Mouse (Mus musculus) left cerebral cortex, adult 11 months (tissue): ENCODE measurements around the gene Fads1.
"Not testable (repeated sequence)": the region's sequence is repeated elsewhere in the genome, so short reads cannot be mapped to it uniquely, and the experiment has no call there.

Experiments used
- DNase-seq: peaks from one replicate; pipeline ENCODE4 v3.0.0; 2022; ENCODE audit warnings: low spot score

Fads1 gene

DNA sequence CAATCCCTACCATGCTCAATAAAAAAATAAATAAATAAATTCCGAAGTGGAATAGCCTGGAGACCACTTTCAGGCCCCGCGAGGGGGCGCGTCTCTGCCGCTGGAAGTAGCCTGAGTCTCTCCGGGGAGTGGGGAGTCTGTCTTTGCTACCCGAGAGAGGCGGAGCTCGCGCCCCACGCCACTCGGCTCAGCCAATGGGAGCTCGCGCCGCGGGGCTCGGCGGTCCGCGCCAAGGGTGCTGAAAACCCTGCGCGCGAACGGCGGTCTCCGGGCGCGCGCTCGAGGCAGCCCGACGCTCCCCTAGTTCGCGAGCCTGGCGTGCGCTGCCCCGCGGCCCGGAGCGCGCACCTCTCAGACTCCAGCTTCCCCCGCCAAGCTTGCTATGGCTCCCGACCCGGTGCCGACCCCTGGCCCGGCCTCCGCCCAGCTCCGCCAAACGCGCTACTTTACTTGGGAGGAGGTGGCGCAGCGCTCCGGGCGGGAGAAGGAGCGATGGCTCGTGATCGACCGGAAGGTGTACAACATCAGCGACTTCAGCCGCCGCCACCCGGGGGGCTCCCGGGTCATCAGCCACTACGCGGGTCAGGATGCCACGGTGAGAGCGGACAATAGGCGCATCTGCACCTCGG, at the start of gene Fads1:
TSS of gene Fads1 (plus strand) at position 219 of the 629 bp plus-strand sequence.
- peak; percentile 89 for DNase-seq

DNA sequence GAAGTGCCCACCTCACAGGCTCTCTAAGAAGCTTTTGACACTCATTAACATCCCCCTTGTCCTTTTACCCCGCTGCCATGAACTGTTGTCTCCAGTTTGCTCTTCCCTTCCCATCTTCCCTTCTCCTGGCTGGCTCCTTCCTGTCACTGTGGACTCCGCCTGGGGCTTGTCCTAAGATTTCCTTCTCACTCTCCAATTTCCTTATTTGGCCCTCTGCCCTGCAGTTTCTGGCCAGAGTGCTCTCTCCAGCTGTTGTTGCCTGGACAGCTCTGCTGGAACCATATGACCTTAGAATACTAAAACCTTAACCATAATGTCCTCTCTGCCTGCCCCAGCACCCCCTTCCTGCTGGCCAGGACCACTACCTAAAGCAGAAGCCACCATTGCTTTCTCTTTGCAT, 48.0 kb upstream of the Fads1 start:
- no peak for DNase-seq

DNA sequence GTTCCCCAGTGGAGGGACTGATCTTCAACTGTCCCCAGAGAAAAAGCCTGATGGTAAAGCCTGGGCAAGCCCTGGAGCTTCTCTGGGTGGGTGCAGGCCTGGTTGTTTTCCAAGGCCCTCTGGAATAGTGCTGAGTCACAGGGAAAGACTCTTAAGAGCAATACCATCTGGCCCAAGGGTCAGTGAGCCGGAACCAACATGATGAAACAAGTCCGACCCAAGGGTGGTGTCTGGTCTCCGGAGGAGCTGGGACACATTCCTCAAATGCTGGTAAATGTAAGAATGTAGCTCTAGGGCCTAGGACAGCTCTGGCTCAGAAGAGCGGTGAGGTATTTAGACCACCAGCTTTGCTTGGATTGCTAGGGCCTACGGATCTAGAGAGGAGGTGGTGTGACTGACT, 45.3 kb upstream of the Fads1 start:
- DNase-seq: no peak

- DNase-seq: no peak
These were observed 43.0 kb upstream of the Fads1 start for GRCm38 (mm10) chr19:10139736-10140135.

DNA sequence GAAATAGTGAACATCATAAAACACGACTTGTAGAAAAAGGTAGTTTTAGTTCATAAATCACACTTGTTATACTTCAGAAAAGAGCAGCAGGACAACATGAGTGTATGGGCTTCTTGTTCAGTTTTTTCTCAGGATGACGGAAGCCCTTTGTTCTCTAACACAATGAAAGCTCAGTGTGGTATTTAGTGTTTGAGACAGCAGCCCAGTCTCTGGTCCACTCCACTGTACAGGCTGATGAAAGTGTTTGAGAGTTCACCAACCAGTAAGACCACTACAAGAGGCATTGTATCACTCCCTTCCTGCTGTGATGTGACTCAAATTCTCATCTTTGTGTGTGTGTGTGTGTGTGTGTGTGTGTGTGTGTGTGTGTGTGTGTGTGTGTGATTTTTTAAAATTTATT, 39.0 kb upstream of the Fads1 start:
- no peak for DNase-seq

- DNase-seq: no peak
These were observed 38.2 kb upstream of the Fads1 start for GRCm38 (mm10) chr19:10144464-10144863.

- DNase-seq: no peak
These were observed 34.1 kb upstream of the Fads1 start for GRCm38 (mm10) chr19:10148555-10148954.

DNA sequence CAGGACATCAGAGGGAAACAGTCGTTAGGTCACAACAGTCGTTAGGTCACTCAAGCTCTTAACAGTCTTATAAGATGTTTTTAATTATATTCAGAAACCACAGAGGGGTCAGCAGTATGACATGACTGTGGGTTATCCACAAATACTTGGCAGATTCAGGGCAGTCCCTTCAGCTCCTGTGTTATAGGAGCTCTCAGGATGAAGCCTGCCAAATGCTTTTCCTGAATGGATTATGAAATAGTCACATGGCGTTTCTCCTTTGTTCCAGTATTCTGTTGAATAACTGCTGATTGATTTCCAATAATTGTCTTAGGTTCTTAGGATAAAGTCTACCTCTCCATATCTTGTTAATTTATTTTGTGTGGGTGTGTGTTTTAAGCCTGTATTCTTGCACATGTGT, 33.5 kb upstream of the Fads1 start:
- no peak for DNase-seq

- no peak for DNase-seq
These were observed 25.0 kb upstream of the Fads1 start for GRCm38 (mm10) chr19:10157725-10158124.

DNA sequence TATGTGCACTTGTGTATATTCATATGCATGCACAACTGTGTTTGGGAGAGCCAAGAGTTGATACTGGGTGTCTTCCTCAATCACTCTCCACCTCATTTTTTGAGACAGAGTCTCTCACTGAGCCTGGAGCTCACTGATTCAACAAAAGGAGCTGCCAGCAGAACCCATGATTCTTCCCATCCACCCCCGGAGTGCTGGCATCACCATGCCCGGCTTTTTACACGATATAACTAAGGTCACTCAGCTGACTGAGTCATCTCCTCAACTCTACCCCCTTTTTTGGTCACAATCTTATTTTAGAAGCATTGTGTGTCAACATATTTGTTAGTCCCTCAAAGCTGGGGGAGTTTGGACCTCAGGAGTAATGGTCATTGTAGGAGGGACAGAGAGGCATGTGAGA, 18.8 kb upstream of the Fads1 start:
- DNase-seq: no peak

DNA sequence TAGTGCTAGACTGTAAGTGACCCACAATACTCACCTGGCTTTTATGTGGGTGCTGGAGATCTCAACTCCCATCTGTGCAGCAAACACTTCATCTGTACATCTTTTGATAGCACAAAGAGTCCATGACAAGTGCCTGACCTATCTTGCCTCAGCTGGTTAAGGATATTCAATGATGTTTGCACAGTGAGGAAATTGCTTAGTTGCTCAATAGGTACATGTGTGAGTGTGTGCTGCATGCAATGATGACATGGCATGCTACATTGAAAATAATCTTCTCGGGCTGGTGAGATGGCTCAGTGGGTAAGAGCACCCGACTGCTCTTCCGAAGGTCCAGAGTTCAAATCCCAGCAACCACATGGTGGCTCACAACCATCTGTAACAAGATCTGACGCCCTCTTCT, 16.8 kb upstream of the Fads1 start:
- DNase-seq: not testable (repeated sequence)

DNA sequence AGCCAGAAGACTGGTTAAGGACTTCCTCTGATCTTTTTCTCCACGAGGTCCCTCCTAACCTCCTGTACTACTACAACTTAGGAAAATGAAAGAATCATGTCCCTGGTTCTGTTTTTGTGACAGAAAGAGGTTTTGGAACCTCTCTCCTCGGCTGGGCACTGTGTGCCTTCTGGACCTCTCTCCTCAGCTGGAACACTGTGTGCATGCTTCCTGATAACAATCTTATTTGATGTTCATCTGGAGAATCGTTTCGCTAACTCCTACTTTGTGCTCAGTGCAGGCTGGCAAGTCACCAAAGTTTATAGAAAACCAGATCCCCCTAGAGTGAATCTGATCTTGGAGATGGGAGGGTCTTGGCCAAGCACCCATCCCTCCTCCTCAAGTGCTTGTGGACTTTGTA, 15.6 kb upstream of the Fads1 start:
- no peak for DNase-seq

DNA sequence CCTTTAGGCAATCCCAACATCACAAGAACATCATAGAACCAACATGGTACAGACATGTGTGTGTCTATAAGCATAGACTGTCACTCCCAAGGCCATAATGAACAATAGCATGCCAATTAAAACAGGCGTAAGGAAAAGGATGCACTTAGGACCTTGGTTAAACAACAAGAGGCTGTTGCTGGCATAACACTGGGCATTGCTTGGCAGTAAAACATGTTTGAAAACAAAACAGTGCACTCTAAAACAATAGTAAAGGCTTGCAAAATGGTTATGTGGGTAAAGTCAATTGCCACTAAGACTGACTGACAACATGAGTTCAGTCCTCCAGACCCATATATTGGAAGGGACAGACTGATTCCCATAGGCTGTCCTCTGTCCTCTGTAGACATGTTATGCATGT, 14.7 kb upstream of the Fads1 start:
- DNase-seq: no peak

DNA sequence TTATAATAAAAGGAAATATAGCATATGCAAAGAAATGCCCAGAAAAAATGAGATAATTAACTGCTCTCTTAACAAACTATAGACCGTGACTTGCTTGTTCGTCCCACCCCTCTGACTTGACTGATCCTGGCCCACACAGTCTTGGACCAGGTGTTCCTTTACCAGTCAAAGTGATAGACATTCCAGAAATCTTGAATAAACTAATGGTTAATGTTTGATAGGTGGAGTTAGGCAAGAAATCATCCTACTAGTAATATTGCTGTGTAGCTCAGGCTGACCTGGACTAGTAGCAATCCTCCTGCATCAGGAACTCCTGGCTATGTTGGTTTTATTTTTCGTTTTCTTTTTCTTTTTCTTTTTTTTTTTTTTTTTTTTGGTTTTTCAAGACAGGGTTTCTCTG, 14.2 kb upstream of the Fads1 start:
- no peak for DNase-seq

- DNase-seq: no peak
These were observed 13.5 kb upstream of the Fads1 start for GRCm38 (mm10) chr19:10169179-10169578.

DNA sequence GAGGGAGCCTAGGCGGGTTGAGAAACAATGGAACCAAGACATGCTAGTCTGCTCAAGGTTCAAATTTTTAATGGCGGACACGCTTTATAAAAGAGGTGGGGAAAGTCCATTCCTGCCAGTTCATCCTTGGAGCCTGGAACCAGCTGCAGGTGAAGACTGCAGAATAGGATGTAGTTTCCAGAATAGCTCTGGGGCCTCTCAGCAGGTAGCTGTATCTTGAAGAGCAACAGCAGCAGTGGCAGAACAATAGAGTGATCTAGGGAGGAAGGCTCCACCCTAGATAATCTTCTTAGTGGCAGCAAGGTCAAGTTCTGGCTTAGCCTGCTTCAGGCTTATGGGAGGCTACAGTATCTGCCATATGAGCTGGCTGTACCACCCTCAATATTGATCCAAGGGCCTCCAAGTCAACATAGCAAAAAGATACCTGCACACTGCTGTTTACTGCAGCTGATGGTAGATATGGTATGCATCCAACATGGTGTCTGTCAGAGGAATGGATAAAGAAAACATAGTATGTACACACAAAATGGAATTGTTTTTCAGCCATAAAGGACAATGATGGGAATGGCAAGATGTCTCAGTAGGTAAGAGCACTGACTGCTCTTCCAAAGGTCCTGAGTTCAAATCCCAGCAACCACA, 12.9 kb upstream of the Fads1 start:
- not testable (repeated sequence) for DNase-seq

DNA sequence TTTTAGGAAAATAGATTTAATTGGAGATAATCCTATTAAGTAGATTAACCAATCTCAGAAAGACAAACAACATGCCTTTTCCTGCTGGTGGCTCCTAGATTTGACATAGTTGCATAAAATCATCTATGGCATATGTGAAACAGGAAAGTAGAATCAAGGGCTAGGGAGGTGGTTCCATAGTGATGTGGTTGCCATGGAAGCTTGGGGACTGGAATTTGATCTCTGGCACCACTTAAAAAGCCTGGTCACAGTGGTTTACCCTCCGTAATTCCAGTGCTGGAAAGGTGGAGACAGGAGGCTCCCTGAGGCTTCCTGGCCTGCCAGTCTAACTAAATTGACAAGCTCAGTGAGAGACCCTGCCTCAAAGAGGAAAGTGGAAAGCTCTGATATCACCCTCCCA, 12.2 kb upstream of the Fads1 start:
- no peak for DNase-seq

- DNase-seq: no peak
These were observed 11.3 kb upstream of the Fads1 start for GRCm38 (mm10) chr19:10171359-10171758.

DNA sequence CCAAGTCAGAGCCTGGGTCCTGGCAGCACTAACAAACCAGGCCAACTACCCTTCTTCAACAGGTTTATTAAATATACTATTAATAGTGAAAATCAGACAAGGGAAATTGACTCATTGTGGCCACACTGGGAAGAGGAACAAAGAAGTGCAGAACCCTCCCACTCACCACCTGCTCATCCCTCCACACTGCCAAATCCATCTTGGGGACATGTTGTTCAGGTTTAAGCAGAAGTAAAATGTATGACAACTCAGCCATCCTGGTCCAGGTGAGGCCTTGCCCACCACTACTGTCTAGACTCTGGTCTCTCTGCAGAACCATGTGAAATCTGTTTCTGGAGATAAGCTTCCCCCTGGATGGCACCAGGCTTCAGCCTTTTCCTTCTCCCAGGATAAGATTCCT, 10.8 kb upstream of the Fads1 start:
- DNase-seq: no peak

- no peak for DNase-seq
These were observed 9.5 kb upstream of the Fads1 start for GRCm38 (mm10) chr19:10173116-10173718.

GRCm38 (mm10) chr19:10173844-10174539, 8.7 kb upstream of the Fads1 start:
- no peak for DNase-seq

- no peak for DNase-seq
These were observed 7.7 kb upstream of the Fads1 start for GRCm38 (mm10) chr19:10174956-10175355.

GRCm38 (mm10) chr19:10176477-10176876, 6.2 kb upstream of the Fads1 start:
- no peak for DNase-seq
